Mouse (Mus musculus): ENCODE data around the gene Mob2. TPM values are rescaled to one million over a fixed set of nuclear protein-coding genes. Genes with fewer than 3 reads are reported as not detected.

Gene Mob2
- polyA plus RNA-seq, 1 experiment from 2014 or later, result 22.8 TPM

GRCm38 (mm10) chr7:142025926-142026325 lies 34.9 kb downstream of the Mob2 start:
- Histone ChIP-seq H3K4me3 (ENCODE audit: inconsistent target) (no peak overlapping the region), H3K79me2 (ENCODE audit: inconsistent target) (peaks cover 100% of the 10 kb centered on the region), H3K36me3 (ENCODE audit: inconsistent target) (no peaks in the 10 kb centered on the region), H3K27ac (no peak overlapping the region)
- WGBS (ENCODE audit: missing documents), result 96% methylated on average over 4 of the region's 4 CpGs

- peaks cover 100% of the 10 kb centered on the region for H3K79me2 ChIP-seq (ENCODE audit: inconsistent target)
- no peak overlapping the region for H3K27ac ChIP-seq
- H3K4me3 ChIP-seq (ENCODE audit: inconsistent target), result no peak overlapping the region
- no peaks in the 10 kb centered on the region for H3K36me3 ChIP-seq (ENCODE audit: inconsistent target)
- WGBS (ENCODE audit: missing documents), result 90% methylated on average over 2 of the region's 2 CpGs
Measured at GRCm38 (mm10) chr7:142025196-142025595, 35.7 kb downstream of the Mob2 start.

- H3K4me3 ChIP-seq (ENCODE audit: inconsistent target), result no peak overlapping the region
- H3K36me3 ChIP-seq (ENCODE audit: inconsistent target), result no peaks in the 10 kb centered on the region
- 68% methylated on average over 3 of the region's 3 CpGs for WGBS (ENCODE audit: missing documents)
- no peak overlapping the region for H3K27ac ChIP-seq
- H3K79me2 ChIP-seq (ENCODE audit: inconsistent target), result peaks cover 88% of the 10 kb centered on the region
Measured at GRCm38 (mm10) chr7:142020827-142021226, 40.0 kb downstream of the Mob2 start.

- no peak overlapping the region for H3K27ac ChIP-seq
- 74% methylated on average over 2 of the region's 2 CpGs for WGBS (ENCODE audit: missing documents)
- peaks cover 11% of the 10 kb centered on the region; the same call in 1 of the 2 replicates for H3K36me3 ChIP-seq (ENCODE audit: inconsistent target)
- H3K79me2 ChIP-seq (ENCODE audit: inconsistent target), result peaks cover 77% of the 10 kb centered on the region
- H3K4me3 ChIP-seq (ENCODE audit: inconsistent target), result no peak overlapping the region
Measured at GRCm38 (mm10) chr7:142019699-142020098, 41.2 kb downstream of the Mob2 start.

GRCm38 (mm10) chr7:142016562-142016961 lies 44.3 kb downstream of the Mob2 start:
- Histone ChIP-seq H3K27ac (no peak overlapping the region), H3K36me3 (ENCODE audit: inconsistent target) (peaks cover 38% of the 10 kb centered on the region; the same call in 1 of the 2 replicates), H3K4me3 (ENCODE audit: inconsistent target) (no peak overlapping the region), H3K79me2 (ENCODE audit: inconsistent target) (peaks cover 45% of the 10 kb centered on the region; the same call in 1 of the 2 replicates)
- 29% methylated on average over 1 of the region's 1 CpGs for WGBS (ENCODE audit: missing documents)

GRCm38 (mm10) chr7:142001597-142002340 lies 59.1 kb downstream of the Mob2 start:
- H3K27ac ChIP-seq, result no peak overlapping the region
- WGBS (ENCODE audit: missing documents), result 96% methylated on average over 10 of the region's 22 CpGs
- no peaks in the 10 kb centered on the region for H3K79me2 ChIP-seq (ENCODE audit: inconsistent target)
- no peak overlapping the region for H3K4me3 ChIP-seq (ENCODE audit: inconsistent target)
- H3K36me3 ChIP-seq (ENCODE audit: inconsistent target), result peaks cover 10% of the 10 kb centered on the region; the same call in 1 of the 2 replicates

- no peak overlapping the region for H3K27ac ChIP-seq
- H3K4me3 ChIP-seq (ENCODE audit: inconsistent target), result no peak overlapping the region
- H3K36me3 ChIP-seq (ENCODE audit: inconsistent target), result peaks cover 7% of the 10 kb centered on the region; the same call in 1 of the 2 replicates
- no peaks in the 10 kb centered on the region for H3K79me2 ChIP-seq (ENCODE audit: inconsistent target)
- 94% methylated on average over 3 of the region's 3 CpGs for WGBS (ENCODE audit: missing documents)
Measured at GRCm38 (mm10) chr7:142000661-142001060, 60.2 kb downstream of the Mob2 start.

GRCm38 (mm10) chr7:141994121-141994520 lies 66.7 kb downstream of the Mob2 start:
- H3K4me3 ChIP-seq (ENCODE audit: inconsistent target), result no peak overlapping the region
- no peaks in the 10 kb centered on the region for H3K36me3 ChIP-seq (ENCODE audit: inconsistent target)
- no peaks in the 10 kb centered on the region for H3K79me2 ChIP-seq (ENCODE audit: inconsistent target)
- 80% methylated on average over 4 of the region's 4 CpGs for WGBS (ENCODE audit: missing documents)
- no peak overlapping the region for H3K27ac ChIP-seq

- Histone ChIP-seq H3K4me3 (ENCODE audit: inconsistent target) (no peak overlapping the region), H3K36me3 (ENCODE audit: inconsistent target) (no peaks in the 10 kb centered on the region), H3K27ac (no peak overlapping the region), H3K79me2 (ENCODE audit: inconsistent target) (no peaks in the 10 kb centered on the region)
- 92% methylated on average over 2 of the region's 2 CpGs for WGBS (ENCODE audit: missing documents)
Measured at GRCm38 (mm10) chr7:141991183-141991582, 69.7 kb downstream of the Mob2 start.

- WGBS (ENCODE audit: missing documents), result 90% methylated on average over 7 of the region's 7 CpGs
- no peaks in the 10 kb centered on the region for H3K79me2 ChIP-seq (ENCODE audit: inconsistent target)
- H3K4me3 ChIP-seq (ENCODE audit: inconsistent target), result no peak overlapping the region
- H3K36me3 ChIP-seq (ENCODE audit: inconsistent target), result no peaks in the 10 kb centered on the region
- no peak overlapping the region for H3K27ac ChIP-seq
Measured at GRCm38 (mm10) chr7:141988314-141988806, 72.5 kb downstream of the Mob2 start.

GRCm38 (mm10) chr7:141981237-141981636 lies 79.6 kb downstream of the Mob2 start:
- no peak overlapping the region for H3K4me3 ChIP-seq (ENCODE audit: inconsistent target)
- no peaks in the 10 kb centered on the region for H3K36me3 ChIP-seq (ENCODE audit: inconsistent target)
- WGBS (ENCODE audit: missing documents), result 87% methylated on average over 7 of the region's 7 CpGs
- no peak overlapping the region for H3K27ac ChIP-seq
- H3K79me2 ChIP-seq (ENCODE audit: inconsistent target), result no peaks in the 10 kb centered on the region

- no peaks in the 10 kb centered on the region for H3K79me2 ChIP-seq (ENCODE audit: inconsistent target)
- H3K36me3 ChIP-seq (ENCODE audit: inconsistent target), result no peaks in the 10 kb centered on the region
- WGBS (ENCODE audit: missing documents), result 91% methylated on average over 4 of the region's 4 CpGs
- H3K4me3 ChIP-seq (ENCODE audit: inconsistent target), result no peak overlapping the region
- no peak overlapping the region for H3K27ac ChIP-seq
Measured at GRCm38 (mm10) chr7:141979247-141979646, 81.6 kb downstream of the Mob2 start.

- H3K4me3 ChIP-seq (ENCODE audit: inconsistent target), result no peak overlapping the region
- WGBS (ENCODE audit: missing documents), result 80% methylated on average over 6 of the region's 6 CpGs
- H3K27ac ChIP-seq, result no peak overlapping the region
- H3K79me2 ChIP-seq (ENCODE audit: inconsistent target), result no peaks in the 10 kb centered on the region
- H3K36me3 ChIP-seq (ENCODE audit: inconsistent target), result no peaks in the 10 kb centered on the region
Measured at GRCm38 (mm10) chr7:141978003-141978402, 82.9 kb downstream of the Mob2 start.

- Histone ChIP-seq H3K36me3 (ENCODE audit: inconsistent target) (no peaks in the 10 kb centered on the region), H3K79me2 (ENCODE audit: inconsistent target) (no peaks in the 10 kb centered on the region)
- 19% methylated on average over 7 of the region's 7 CpGs for WGBS (ENCODE audit: missing documents)
Measured at GRCm38 (mm10) chr7:141972831-141973619, 87.8 kb downstream of the Mob2 start.

GRCm38 (mm10) chr7:141966281-141966680 lies 94.6 kb downstream of the Mob2 start:
- H3K79me2 ChIP-seq (ENCODE audit: inconsistent target), result no peaks in the 10 kb centered on the region
- no peaks in the 10 kb centered on the region for H3K36me3 ChIP-seq (ENCODE audit: inconsistent target)
- H3K27ac ChIP-seq, result no peak overlapping the region
- 81% methylated on average over 2 of the region's 2 CpGs for WGBS (ENCODE audit: missing documents)
- no peak overlapping the region for H3K4me3 ChIP-seq (ENCODE audit: inconsistent target)

More at GRCm38 (mm10) chr7:141972831-141973619, 87.8 kb downstream of the Mob2 start:
- Histone ChIP-seq H3K4me3 (ENCODE audit: inconsistent target) (no peak overlapping the region), H3K27ac (no peak overlapping the region)
